Mouse (Mus musculus) megakaryocyte, adult 5-6 weeks (primary cell): Measurements from ENCODE around the gene Galnt4. TPM values are rescaled to one million over a fixed set of nuclear protein-coding genes. Genes with fewer than 3 reads are reported as not detected.

Experiments
- ATAC-seq: 2 replicates; pipeline ENCODE4 v1.8.0; 2016; ENCODE audit warnings: mild to moderate bottlenecking, inconsistent platforms; ENCODE audit not compliant: poor library complexity, severe bottlenecking
- total RNA-seq, 2 experiments: library from RNA; stranded (forward) in 1 of 2; stranded (reverse) in 1 of 2; fragments of 153-499, 151-499 nt in 1 of 2; fragments of 221-1000, 200-1000 nt in 1 of 2; gene quantifications; 2 replicates each; pipeline versions ENCODE4 v1.2.3 to v1.2.4; 2015 to 2017

Gene Galnt4
- total RNA-seq, 2 experiments from 2014 or later = 9.9 to 12.6 TPM

DNA sequence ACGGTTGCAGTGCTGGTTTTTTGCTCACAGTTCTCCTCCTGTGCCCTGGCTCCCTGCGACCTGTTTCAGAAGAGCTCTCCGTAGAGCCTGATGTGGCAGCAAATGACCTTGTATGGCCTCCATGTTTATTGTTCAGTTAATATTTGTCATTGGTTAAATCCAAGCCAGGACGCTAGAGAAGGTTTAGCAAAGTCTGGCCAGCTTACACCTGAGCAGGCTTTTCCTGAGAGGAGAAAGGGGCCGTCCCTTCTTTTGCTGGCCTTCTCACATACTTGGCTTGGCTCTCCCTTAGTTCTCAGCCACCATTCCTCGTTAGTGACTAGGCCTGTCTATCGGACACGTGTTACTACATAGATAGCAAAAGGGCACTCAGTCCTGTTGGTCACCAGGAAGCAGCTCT, 46.7 kb downstream of the Galnt4 start:
- no peak for ATAC-seq

DNA sequence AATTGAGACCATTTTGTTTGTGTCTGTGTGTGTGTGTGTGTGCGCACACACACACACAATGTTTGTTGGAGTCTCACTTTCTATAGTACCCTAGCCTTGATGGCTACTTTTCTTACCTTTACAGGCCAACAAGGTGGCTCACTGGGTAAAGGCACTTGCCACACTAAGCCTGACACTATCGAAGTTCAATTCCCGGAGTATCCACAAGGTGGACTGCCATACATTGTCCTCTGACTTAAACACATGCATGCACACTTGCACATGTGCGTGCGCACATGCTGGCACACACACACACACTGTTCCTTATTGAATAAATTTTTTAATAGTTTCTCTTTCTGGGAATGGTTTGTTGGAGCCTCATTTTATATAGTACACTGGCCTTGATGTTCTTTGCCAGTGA, 48.8 kb downstream of the Galnt4 start:
- no peak for ATAC-seq

DNA sequence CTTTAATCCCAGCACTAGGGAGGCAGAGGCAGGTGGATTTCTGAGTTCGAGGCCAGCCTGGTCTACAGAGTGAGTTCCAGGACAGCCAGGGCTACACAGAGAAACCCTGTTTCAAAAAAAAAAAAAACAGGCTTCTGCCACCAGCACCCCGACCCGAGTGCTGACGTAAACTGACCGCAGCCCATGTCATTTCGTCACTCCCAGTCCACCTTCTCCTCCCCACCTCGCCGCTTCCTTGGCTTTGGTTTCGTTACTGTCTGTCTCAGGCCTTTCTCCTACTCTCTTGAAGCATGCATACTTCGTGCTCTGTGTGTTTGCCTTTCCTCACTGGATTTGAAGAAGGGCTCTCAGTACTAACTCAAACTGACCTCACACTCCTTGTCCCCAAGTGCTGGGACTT, 49.7 kb downstream of the Galnt4 start:
- ATAC-seq = peak; percentile 97

- ATAC-seq = peak; percentile 71
Observed at GRCm38 (mm10) chr10:99161987-99162582, 54.1 kb downstream of the Galnt4 start.

Other genes with a start within 250 kb of the Galnt4 start
- 81.2 and 94.2 TPM in 2 replicates for gene Atp2b1, start 193.8 kb upstream of the Galnt4 start, total RNA-seq (2015)
- 118 and 132 TPM in 2 replicates for gene Atp2b1, start 193.8 kb upstream of the Galnt4 start, total RNA-seq (2017)
- 18.5 and 22.2 TPM in 2 replicates for gene Poc1b, start 1.1 kb upstream of the Galnt4 start, total RNA-seq (2015)
- 9.0 and 9.1 TPM in 2 replicates for gene Poc1b, start 1.1 kb upstream of the Galnt4 start, total RNA-seq (2017)
- not detected in 2 replicates for gene Phxr2, start 18.2 kb downstream of the Galnt4 start, total RNA-seq (2015)
- not detected in 2 replicates for gene Phxr2, start 18.2 kb downstream of the Galnt4 start, total RNA-seq (2017)
- gene Dusp6, start 155.1 kb downstream of the Galnt4 start, total RNA-seq (2015) = 47.6 and 51.1 TPM in 2 replicates
- 43.1 and 48.9 TPM in 2 replicates for gene Dusp6, start 155.1 kb downstream of the Galnt4 start, total RNA-seq (2017)